Mouse (Mus musculus): ENCODE measurements around the gene Slc16a3.

- no peak for TF ChIP-seq POLR2A (IDR thresholded peaks at IDR 0.05; ENCODE audit: borderline replicate concordance, extremely low read depth, insufficient read depth, insufficient read length, poor library complexity, severe bottlenecking)
- TF ChIP-seq CTCF (IDR thresholded peaks at IDR 0.05; ENCODE audit: borderline replicate concordance, extremely low read depth, insufficient read depth, insufficient read length) = no peak
Measured at GRCm38 (mm10) chr11:120937976-120938375, 10.3 kb upstream of the Slc16a3 start.
